Mouse (Mus musculus) cerebellum, adult 9-11 months (tissue): ENCODE results near the gene Glce.
A peak's percentile ranks its signal among the peaks of the same experiment; 100 is the strongest.

Experiments
- DNase-seq: peaks from one replicate; pipeline ENCODE4 v3.0.0; 2022

The Glce gene

GRCm38 (mm10) chr9:62122508-62123215 lies at the start of gene Glce:
Gene Glce (minus strand): TSS chr9:62122655.
- peak; percentile 99 for DNase-seq

- no peak for DNase-seq
Measured at GRCm38 (mm10) chr9:62172239-62172638, 49.8 kb upstream of the Glce start.

GRCm38 (mm10) chr9:62170921-62171320 lies 48.5 kb upstream of the Glce start:
- DNase-seq = no peak

GRCm38 (mm10) chr9:62166621-62167020 lies 44.2 kb upstream of the Glce start:
- no peak for DNase-seq

GRCm38 (mm10) chr9:62166186-62166585 lies 43.7 kb upstream of the Glce start:
- DNase-seq = peak; percentile 38

- DNase-seq = no peak
Measured at GRCm38 (mm10) chr9:62162889-62163291, 40.4 kb upstream of the Glce start.

- DNase-seq = no peak
Measured at GRCm38 (mm10) chr9:62160788-62161187, 38.3 kb upstream of the Glce start.

- peak; percentile 89 for DNase-seq
Measured at GRCm38 (mm10) chr9:62158746-62159145, 36.3 kb upstream of the Glce start.

GRCm38 (mm10) chr9:62155821-62156220 lies 33.4 kb upstream of the Glce start:
- peak; percentile 13 for DNase-seq

- DNase-seq = peak; percentile 14
Measured at GRCm38 (mm10) chr9:62155400-62155799, 32.9 kb upstream of the Glce start.

GRCm38 (mm10) chr9:62154956-62155355 lies 32.5 kb upstream of the Glce start:
- peak; percentile 20 for DNase-seq

- DNase-seq = peak; percentile 47
Measured at GRCm38 (mm10) chr9:62154551-62154950, 32.1 kb upstream of the Glce start.

GRCm38 (mm10) chr9:62153263-62153662 lies 30.8 kb upstream of the Glce start:
- peak; percentile 99 for DNase-seq

- peak; percentile 50 for DNase-seq
Measured at GRCm38 (mm10) chr9:62152506-62152905, 30.1 kb upstream of the Glce start.

- no peak for DNase-seq
Measured at GRCm38 (mm10) chr9:62145198-62145597, 22.7 kb upstream of the Glce start.

GRCm38 (mm10) chr9:62143428-62143827 lies 21.0 kb upstream of the Glce start:
- DNase-seq = no peak

- no peak for DNase-seq
Measured at GRCm38 (mm10) chr9:62139027-62139426, 16.6 kb upstream of the Glce start.

GRCm38 (mm10) chr9:62137259-62137658 lies 14.8 kb upstream of the Glce start:
- no peak for DNase-seq

GRCm38 (mm10) chr9:62132005-62132782 lies 9.7 kb upstream of the Glce start:
- no peak for DNase-seq

GRCm38 (mm10) chr9:62130746-62131145 lies 8.3 kb upstream of the Glce start:
- DNase-seq = no peak

GRCm38 (mm10) chr9:62128056-62128455 lies 5.6 kb upstream of the Glce start:
- DNase-seq = no peak

- DNase-seq = peak; percentile 63
Measured at GRCm38 (mm10) chr9:62125986-62126575, 3.6 kb upstream of the Glce start.

- no peak for DNase-seq
Measured at GRCm38 (mm10) chr9:62124266-62124665, 1.8 kb upstream of the Glce start.

- DNase-seq = no peak
Measured at GRCm38 (mm10) chr9:62123496-62123895, 1.0 kb upstream of the Glce start.
